Mouse (Mus musculus): ENCODE results near the gene Exoc4.

DNA sequence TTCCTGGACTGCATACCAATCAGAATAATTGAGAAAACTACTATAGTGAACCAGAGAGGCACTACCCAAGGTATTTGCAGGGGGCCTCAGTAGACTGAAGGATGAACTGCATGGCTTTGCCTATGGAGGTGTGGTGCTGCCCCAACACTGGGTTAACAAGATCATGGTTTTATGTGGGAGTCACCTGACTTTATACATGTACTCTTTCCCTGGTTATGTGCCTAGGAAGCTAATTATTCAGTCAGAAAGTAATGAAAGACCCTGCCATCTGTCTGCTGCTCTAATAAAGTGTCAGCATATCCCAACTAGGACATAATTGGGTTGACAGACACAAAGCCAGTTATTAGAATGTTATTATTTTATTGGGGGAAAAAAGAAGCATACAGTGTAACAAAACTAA, 484.7 kb downstream of the Exoc4 start:
- TF ChIP-seq CTCF (IDR thresholded peaks at IDR 0.05; ENCODE audit: borderline replicate concordance, insufficient read depth, low read depth, low read length) (no peak), POLR2A (IDR thresholded peaks at IDR 0.05; ENCODE audit: borderline replicate concordance, insufficient read depth, low read length) (no peak)
